Mouse (Mus musculus) 416B (cell line): ENCODE data around the gene Cd24a.

Experiments used
- DNase-seq: peaks from one replicate; pipeline ENCODE4 v3.0.0; 2011; ENCODE audit warnings: low read depth

Gene Cd24a

DNA sequence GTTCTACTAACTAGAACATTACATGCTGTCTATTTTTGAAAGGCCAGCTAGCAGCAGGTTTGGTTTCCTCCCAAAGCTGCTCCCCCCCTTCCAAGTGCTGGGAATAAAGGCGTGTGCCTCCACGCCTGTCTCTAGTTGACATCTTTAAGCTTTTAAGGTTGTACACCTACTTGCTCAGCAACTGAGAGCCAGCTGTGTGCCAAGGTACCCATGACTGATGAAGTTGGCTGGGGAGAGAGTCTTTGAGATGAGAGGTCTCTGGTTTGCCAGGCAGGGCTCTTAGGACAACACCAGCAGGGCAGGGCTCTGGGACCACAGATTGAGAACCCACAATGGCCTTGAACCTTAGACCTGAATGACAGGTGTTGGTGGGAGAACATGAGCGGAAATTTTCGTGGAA is 6.5 kb downstream of the Cd24a start:
- DNase-seq: no peak

DNA sequence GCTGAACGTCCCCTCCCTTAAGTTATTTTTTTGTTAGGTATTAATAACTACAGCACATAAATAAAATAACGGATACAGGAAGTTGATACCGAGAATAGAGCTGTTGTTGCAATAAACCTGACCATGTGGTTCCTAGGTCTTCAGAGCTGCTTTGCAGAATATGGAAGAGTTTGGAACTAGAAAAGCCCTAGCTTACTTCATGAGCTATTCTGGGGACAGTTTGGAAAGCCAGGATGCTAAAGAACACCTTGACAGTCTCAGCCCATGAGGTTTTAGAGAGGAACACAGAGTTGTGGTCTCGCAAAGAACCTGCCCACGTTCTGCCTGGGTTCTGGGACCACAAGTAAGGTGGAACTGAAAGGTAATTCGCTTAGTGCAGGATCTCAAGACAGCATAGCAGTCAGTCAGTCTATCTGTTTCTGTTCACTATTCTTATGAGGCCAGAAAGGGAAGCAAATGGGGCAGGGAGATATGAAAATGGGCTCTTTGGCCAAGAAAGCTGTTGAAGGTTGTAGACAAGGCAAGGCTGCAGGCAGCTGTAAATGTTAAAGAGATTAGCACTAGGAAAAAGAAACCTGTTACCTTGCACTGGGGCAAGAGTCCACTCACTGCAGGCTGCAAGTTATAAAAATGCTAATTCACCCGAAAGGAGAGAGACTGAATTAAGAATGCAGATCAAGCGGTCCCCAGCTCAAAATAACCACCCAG is 10.5 kb downstream of the Cd24a start:
- no peak for DNase-seq

DNA sequence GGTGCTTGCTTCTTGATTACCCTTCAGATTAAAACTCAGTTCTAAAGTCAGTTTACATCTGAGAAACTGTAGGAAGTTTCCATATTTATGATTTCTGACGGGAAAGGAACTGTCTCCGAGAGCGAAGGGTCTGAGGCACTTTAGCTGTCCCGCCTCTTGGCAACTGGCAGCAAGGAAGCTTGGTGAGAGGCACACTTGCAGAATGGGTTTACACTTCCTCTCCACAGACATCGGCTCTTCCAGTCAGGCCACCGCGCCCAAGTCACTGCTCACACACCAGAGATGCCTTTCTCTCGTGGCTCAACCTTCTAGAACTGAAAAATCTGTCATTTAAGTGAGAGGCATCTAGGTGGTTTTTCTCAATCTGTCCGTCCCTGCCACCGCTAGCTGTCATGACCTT is 13.4 kb downstream of the Cd24a start:
- DNase-seq: no peak

DNA sequence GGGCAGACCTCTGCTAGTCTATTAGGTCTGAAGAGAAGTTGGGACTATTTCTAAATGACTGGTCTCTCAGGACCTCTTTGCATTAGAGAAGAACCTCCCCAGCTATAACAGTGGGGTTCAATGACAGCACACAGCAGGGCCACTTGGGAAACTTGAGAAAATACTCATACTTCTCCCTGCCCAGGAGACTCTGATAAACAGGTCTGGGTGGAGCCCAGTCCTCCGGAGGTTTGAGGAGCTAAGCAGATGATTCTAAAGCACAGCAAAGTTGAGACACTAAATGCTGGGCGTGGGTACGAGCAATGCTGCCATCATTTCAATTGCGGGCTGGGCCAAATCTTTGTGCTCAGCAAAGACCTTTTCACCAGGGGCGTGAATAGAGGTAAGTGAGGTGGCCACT is 15.1 kb downstream of the Cd24a start:
- no peak for DNase-seq

DNA sequence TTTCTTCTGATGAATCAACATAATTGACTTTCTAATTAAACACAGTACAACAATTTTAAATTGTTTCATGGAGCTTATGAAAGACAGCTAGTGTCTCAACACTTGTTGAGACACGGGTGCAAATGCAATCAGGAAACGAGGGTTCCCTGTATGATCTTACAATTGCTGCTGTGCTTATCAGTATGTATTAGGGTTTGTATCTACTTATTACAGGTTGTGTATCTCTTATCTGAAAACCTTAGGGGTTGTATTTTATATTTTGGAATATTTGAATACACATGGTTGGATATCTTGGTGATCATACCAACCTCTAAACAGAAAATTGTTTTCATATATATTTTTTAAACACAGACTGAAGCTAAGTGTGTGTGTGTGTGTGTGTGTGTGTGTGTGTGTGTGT is 16.1 kb downstream of the Cd24a start:
- no peak for DNase-seq

DNA sequence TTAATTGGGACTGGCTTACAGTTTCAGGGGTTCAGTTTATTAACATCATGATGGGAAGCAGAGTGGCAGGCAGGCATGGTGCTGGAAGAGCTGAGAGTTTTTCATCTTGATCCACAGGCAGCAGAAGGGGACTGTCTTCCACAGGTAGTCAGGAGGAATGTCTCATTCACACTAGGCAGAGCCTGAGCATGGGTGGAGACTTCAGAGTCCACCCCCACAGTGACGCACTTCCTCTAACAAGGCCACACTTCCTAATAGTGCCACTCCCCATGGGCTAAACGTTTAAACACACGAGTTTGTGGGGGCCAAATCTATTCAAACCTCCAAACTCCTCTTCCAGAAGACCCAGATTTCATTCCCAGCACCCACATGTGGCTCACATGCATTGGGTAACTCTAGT is 16.8 kb downstream of the Cd24a start:
- no peak for DNase-seq

DNA sequence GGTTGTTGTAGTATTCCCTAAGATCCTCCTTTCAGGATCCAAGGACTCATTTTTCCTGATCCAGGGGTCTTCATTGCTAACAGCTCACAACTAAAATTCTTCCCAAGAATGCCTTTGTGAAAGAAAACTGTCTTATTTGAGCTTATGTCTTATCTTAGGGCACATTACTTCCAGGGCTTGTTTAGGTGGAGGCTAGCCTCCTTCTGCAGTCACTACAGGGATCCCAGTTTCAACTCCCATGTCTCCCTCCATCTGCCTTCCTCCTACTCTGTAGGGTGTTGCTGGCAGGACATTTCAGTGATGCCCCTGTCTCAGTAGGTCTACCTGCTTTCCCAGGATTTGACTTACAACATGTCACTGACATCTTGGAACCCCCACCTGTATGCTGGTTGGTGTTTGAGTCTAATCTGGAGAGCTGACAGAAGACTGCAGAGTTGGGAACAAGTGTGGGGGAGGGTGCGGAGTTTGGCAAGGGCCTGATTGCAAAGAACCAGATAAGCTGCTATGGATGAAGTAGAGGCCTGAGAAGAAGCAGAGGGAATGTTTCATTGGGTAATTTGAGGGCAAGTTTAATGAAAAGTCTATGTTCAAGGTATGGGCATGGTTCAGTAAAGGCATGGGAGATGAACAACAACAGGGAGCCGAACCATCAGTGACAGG is 20.1 kb downstream of the Cd24a start:
- DNase-seq: no peak

DNA sequence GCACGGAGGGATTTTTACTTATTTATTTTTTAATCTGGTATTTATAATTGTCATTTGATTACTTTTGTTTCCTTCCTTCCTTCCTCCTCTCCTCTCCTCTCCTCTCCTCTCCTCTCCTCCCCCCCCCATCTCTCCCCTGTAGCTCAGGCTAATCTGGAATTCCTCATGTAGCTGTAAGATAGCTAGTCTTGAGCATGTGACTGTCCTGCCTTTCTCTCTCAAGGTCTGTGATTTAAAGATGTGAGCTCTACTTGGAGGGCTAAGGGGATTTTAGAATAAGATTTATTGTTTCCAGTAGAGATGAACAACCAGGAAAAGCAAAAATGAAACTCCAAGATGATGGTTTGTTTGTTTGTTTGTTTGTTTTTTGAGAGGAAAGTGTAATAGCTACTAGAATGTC is 23.0 kb downstream of the Cd24a start:
- no peak for DNase-seq

DNA sequence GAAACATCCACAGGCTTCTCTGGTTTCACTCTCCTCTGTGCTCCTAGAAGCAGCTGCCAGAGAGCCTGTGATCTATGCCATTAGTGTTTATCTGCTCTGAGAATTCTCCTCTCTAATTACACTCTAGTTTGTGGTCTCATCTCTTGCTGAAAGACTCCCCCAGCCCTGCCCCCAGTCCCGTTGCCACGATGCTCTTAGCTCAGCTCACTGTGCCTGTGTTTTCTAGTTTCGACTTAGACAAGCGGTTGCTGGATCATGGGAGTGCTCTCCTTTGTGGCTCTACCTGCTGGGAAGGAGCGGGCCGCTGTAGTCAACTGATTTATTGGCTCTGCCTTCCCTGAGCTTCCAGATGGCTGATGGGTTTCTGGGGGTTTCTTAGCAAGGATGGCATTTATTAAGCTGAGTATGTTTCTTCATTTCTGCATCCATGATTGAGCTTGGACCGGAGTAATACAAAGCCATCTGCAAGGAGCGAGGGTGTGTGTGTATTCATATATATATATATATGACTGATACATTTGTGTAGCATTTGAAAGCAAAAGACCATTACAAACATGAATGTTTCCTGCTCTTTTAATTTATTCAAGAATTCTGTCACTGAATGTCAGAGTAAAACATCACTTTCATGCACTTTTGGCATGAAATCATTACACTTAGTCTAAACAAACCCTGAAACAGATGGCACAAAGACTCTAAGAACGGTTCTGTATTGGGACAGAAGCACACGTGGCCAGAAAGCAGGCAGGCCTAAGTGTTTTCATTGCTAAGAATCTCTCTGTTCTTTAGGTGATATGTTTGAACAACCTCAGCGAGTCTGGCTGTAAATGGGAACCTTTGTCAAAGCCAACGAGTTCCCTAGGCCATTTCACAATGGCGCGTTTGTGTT is 23.7 kb downstream of the Cd24a start:
- no peak for DNase-seq

DNA sequence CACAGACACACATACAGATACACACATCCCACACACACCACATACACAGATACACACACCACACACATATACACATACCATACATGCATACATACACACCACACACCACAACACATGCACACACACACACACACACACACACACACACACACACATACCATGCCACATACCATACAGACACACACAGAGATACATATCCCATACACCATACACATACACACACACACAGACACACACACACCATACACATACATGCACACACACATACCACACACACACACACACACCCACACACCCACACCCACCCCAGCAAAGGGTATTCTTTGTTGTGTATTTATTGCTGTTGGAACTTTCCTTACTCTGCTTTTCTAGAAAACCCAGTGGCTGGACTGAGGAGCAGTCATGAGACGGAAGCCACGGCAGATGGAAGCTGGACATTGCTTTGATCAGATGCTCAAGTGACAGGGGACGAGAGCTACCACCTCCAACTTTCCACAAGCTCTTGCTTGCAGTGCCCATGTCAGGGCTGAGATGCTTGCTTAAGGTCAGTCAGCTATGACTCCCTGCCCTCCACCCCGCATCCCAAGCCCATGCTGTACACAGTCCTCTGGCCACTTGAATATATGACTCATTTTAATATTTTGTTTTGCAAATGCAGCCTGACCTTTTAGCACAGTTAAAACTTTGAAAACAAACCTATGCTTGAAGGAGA is 26.0 kb downstream of the Cd24a start:
- DNase-seq: no peak

DNA sequence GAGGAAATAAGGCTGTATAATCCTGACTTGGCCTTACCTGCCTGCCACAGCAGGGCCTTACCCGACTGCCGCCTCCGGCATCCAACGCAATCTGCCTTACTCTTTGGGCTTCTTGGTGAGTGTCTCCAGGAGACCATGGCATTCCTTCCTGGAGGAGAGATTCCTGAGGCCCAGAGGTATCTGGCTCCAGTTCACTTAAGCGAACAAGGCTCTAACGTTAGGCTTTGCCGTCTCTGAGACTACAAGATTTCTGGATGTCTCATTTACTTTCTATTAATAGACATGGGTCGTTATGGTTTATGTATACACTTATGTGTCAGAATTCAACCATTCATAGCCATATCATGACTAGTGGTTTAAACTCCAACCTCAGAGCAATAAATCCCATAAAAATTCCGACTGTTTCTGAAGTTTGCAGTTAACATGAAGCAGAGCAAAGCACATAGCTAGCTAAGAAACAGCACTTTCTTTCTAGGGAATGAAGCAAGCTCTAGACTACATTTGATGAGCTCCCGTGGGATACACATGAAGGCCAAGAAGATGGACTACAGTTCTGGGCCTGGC is 26.7 kb downstream of the Cd24a start:
- DNase-seq: no peak

DNA sequence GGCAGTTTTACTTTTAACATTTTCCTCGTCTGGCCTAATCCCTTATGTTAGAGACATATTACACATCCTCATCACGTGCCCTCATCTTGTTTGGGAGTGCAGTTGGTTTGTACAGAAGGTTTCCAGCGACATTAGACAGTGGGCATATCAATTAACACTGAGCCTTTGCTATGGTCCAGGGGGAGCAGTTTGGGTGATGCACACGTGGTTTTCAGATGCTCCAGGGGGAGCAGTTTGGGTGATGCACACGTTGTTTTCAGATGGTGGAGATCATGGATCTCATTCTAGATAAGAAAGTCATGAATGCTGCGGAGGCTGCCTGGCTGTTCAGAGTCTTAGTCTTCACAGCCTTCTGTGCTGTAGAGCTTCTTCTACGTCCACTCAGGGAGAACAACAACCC is 27.8 kb downstream of the Cd24a start:
- no peak for DNase-seq

DNA sequence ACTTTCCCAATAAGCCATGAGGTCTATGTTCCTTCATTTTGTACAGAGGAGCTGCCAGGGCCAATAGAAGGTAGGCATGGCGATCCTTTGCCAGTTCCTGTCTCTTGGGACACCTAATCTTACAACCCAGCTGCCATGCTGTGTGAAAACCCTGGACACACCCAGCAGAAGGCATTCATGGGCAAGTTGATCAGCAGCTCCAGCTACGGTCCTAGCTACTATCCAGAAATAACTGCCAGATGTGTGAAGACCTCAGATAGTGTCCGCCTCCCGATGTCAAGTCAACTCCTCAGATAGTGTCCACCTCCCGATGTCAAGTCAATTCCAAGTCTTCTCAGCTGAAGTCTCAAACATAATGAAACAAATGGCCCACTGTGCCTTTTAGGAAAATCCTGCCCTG is 31.4 kb downstream of the Cd24a start:
- no peak for DNase-seq

DNA sequence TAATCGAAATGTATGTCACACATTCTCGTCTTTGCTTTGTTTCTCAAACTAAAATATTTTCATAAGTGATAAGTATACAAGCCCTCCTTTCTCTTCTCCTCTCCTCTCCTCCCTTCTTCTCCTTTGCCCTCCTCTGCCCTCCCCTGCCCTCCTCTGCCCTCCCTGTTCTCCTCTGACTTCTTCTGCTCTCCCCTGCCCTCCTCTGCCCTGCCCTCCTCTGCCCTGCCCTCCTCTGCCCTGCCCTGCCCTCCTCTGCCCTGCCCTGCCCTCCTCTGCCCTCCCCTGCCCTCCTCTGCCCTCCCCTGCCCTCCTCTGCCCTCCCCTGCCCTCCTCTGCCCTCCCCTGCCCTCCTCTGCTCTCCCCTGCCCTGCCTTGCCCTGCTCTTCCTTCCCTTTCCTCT is 31.9 kb downstream of the Cd24a start:
- DNase-seq: no peak

DNA sequence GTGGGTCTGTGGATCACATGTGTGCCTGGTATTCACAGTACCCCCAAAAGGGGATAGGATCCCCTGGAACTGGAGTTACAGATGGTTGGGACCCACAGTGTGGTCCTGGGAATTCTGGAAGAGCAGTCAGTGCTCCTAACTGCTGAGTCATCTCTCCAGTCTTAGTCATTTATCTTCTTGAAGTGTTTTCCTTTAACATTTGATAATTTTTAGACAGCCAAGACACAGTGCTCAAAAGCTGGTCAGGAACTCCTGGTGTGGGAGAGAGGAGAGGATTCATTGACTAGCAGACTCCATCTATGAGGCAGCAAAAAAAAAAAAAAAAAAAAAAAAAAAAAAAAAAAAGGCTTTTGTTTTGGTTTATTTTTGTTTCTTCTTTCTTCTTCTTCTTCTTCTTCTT is 33.0 kb downstream of the Cd24a start:
- no peak for DNase-seq

DNA sequence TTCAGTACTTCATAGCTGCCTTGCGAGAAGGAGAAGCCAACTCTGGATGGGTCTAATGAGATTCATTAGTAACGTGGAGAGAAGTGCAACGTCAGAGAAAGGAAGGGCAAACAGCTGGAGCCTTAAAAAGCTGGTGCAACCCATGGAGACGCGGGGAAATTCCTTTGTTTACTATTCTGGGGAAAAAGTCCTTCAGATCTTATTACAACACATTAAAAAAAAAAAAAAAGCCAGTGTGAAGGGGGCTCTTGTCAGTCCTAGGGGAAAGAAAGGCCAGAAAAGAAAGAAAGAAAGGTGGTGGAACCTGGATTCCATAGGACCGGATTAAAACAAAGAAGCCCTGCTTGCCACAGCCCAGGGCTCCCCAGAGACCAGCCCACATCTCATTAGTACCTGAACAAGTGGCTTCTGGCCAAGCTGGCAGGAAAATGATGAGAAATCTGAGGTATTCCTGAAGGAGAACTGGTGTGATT is 41.0 kb downstream of the Cd24a start:
- DNase-seq: no peak

DNA sequence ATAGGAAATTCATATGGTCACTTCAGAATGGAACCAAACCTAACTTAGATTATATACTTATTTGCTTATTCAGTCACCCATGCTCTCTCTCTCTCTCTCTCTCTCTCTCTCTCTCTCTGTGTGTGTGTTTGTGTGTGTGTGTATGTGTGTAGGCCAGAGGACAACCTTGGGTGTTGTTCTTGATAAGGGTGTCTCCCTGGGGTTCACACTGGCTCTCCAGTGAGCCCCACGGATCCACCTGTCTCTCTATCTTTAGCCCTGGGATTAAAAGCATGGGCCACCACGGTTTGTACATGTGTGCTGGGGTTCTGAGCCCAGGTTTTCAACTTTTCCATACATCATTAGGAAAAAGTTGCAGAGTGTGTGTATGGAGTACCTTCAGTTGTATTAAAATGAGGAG is 41.9 kb downstream of the Cd24a start:
- DNase-seq: no peak

DNA sequence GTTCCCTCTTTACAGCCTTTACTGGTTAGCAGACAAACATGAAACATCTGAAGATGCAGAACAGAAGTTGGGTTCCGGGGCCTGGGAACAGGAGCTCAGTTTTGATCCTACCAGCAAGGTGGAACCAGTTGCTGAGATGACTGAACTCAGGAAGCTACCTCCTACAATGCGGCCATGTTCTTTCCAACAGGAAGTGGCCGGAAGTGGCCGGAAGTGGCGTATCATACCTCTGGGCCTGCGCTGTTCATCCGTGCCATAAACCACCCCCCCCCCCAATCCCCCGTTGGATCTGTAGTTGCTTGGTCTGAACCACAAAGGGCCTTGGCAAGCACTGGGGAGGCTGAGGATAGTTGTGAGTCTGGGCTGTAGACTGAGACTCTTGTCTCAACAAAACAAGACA is 45.4 kb downstream of the Cd24a start:
- DNase-seq: peak; percentile 69

DNA sequence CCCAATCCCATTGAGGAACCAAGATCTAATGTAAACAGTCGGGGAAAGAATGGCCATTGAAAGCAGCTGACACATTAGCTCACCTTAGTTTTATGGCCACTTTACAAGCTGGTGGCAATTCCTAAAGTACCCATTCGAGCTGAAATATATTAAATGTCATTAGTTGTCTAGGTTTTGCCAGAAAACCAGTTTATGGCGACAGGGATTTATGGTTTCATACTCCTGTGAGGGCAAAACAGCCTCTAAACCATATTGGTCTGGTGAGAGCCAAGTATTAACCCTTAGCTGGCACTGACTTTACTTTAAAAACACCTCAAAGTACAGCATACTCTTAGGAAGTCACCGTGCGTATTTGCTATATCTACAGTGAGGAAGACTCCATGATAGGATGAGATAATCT is 46.3 kb downstream of the Cd24a start:
- no peak for DNase-seq

DNA sequence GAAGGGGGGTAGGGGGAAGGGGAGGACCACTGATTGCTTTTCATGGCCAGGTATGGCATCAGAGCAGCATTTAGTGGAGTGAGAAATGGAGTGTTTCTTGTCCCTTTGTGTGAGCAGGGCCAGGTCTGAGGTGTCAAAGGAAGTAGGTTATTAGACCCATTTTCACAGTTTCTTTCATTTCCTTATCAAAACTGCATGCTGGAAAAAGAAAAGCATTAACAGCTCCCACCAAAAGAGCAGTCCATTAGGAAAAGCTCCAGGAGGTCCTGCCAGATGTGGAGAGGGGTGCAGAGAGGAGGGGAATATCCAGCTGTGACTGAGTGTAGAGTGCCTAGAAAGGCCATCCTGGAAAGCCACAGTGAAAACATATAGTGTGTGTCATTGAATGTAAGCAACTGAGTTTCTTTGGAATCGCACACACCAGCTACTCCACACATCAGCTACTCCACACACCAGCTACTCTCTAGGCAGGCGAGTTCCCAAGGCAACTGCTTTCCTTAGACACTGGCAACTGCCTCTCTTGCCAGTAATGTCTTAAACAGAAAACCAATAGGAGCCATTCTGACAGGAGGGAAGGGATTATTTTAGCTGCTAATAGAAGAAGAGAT is 46.8 kb downstream of the Cd24a start:
- DNase-seq: no peak

DNA sequence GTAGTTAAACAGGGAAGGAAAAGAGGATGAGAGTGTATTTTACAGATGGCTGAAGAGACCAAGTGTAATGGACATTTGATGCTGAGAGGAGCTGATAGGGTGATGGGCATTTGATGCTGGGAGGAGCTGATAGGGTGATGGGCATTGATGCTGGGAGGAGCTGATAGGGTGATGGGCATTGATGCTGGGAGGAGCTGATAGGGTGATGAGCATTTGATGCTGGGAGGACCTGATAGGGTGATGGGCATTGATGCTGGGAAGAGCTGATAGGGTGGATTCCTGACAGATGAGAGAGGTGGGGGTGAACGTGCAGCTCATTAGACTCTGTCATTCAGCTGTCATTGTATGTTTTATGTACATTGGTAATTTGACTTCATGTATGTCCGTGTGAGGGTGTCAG is 47.5 kb downstream of the Cd24a start:
- no peak for DNase-seq

DNA sequence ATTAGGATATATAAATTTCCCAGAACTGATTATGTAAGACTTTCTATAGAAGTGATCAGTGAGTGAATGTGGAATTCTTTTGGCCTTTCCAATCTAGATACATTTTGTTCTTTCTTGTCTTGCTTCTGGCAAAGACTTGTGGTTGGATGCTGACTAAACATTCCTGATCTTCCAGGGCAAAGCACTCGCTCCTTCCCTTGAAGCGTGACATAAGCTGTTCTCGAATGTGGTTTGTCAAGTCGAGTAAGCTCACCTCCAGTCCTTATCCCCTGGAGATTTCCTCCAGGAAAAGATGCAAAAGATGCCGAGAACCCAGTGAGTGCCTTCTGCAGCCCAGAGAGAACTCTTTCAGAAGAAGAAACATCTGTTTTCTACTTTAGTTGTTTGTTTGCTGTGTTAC is 51.1 kb downstream of the Cd24a start:
- no peak for DNase-seq
